Mouse (Mus musculus) ovary, adult 18-20 months (tissue): ENCODE results near the gene Gckr.

Experiments
- DNase-seq: peaks from one replicate; pipeline ENCODE4 v3.0.0; 2022; ENCODE audit warnings: low spot score, mixed read lengths

The Gckr gene

DNA sequence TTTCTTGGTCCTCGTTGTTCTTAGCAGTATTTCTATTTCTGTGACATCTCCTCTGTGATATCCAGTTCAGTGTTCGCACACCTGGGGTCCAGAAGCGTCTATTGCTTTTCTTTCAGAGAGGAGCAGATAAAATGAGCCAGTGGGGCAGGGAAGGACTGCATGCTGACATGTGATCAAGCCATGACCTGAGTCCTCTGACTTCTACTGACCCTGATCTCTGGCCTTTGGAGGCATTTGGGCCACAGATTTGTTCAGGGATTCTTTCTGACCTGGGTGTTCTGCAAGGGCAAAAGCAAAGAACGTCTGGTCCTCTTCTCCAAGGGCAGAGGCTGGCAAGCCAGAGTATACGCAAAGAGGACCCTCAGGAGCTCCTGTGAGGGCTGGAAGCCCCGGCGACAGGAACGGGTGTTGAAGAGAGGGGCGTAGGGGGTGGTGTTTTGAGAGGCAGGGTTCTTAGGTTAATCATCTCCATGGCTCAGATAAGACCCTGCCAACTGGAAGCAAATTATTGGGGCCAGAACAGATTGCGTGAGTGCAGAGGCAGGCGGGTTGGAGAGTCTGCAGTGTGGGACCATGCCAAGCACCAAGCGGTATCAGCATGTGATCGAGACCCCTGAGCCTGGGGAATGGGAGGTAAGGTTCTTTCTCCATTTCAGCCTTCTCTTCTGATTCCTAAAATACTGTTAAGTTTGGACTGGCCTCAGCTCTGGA is at the start of gene Gckr:
TSS of gene Gckr (plus strand) at position 397 of the 711 bp plus-strand sequence.
- DNase-seq: no peak

DNA sequence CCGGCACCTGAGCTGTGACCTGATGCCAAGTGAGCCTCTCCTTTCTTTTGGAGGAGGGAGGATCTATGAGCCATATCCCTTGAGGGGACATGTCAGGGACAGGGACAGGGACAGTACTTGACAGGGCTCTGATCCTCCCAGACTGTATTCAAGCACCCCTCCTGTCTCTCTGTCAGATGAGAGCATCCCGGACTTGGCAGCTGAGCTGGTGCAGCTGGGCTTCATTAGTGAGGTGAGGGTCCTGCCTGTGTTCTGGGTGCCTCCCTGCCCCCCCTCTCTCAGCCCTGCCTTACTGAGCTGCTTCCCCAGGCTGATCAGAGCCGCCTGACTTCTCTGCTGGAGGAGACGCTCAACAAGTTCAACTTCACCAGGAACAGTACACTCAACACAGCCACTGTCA is 46.5 kb upstream of the Gckr start:
- no peak for DNase-seq

DNA sequence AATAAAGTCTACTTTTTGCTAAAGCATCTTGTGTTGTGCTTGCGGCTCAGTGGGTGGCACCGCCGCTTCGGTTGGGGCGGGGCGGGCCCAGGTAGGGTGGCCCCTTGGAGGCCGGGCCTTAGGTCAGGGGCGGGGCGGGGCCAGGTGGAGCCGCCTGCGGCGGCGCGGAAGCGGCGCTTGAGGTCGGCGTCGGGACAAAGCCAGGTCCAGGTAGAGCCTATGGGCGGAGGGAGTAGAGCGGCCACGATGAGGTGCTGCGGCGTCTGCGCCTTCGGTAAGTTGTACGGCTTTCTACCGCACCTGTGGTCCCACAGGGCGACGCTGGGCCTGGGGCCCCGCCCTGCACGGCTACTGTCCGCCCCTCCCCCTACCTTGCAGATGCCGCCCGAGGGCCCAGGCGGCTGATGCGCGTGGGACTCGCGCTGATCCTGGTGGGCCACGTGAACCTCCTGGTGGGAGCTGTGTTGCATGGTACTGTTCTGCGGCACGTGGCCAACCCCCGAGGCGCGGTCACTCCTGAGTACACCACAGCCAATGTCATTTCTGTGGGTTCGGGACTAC is 45.6 kb upstream of the Gckr start, which contains the start of gene Krtcap3:
TSS of gene Krtcap3 (plus strand) at position 151 of the 561 bp plus-strand sequence.
- no peak for DNase-seq

DNA sequence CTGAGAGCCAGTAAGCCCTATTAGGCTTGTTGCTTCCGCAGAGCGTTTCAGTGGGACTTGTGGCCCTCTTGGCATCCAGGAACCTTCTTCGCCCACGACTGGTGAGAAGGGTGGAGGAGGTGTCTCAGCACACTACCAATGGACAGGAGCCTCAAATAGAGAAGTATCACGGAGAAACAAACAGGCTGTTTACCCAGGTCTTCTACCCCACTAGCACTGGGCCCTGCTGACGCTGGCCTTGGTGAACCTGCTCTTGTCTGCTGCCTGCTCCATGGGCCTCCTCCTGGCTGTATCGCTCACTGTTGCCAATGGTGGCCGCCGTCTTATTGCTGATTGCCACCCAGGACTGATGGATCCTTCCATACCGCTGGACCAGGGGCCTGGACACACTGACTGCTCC is 45.1 kb upstream of the Gckr start:
- no peak for DNase-seq

DNA sequence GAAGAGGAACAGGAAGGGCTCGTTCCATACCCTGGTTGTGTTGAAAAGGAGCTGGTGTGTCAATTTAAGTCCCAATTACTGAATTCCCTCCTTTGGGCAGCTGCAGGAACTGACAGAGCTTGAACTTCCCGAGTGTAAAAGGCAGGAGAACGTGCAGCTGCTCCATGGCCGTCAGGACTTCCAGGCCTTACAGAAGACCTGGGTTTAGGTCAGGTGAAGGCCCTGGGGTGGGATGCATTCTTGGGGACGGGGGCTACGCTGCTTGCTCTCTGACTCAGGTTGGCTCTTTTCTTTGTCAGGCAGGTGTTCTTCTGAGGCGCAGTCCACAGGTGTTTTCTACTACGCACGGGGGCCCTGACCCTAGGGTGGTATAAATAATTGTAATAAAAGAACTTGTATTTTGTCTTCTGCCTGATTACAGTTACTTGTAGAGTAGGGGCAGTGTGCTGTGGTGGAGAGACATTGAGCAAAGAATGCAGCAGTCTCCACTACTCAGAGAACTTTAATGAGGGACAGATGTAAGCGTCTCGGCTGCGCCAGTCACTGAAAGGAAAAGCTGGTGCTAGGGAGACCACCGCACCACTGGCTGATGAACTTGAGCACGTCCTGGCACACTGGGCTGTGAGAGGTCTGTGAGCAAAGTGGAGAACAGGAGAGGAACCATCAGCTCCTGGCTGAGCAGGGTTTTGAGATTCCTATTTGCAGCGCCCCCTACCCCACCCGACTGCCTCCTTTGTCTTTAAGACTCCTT is 44.3 kb upstream of the Gckr start:
- no peak for DNase-seq

DNA sequence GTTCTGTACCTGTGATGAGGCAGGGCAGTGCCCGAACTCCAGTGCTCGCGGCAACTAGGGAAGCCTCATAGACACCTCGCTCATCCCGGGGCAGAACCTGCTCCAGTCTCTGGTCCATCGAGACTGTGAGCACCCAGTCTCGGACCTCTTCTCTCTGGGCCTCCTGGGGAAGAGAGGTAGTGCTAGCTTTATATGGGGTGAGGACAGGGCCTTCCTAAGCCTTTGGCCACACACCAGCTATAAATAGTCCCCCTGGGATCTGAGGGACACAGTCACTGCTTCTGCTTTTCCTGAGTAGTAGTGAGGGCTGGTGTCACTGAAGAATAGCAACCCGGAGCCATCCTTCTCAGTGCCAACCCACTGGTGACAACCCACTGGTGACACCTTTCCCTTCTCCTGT is 43.4 kb upstream of the Gckr start:
- no peak for DNase-seq

DNA sequence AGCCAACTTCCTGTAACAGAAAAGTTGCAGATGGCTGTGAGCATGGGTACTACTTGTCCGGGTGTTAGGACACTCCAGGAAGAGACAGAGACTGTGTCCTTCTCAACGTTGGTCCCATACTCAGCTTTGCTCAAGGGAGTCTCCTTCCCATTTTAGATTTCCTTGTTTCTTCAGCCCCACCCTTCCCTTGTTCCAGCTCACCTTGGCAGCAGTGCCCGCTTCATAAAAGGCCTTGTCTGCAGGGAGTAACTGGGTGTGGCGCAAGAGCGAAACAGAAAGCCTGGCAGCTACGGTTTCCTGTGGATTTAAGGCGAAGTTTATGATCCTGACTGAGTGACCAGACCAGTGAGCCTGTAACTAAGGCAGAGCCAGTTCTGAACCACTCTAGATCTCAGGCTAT is 42.8 kb upstream of the Gckr start:
- DNase-seq: no peak

DNA sequence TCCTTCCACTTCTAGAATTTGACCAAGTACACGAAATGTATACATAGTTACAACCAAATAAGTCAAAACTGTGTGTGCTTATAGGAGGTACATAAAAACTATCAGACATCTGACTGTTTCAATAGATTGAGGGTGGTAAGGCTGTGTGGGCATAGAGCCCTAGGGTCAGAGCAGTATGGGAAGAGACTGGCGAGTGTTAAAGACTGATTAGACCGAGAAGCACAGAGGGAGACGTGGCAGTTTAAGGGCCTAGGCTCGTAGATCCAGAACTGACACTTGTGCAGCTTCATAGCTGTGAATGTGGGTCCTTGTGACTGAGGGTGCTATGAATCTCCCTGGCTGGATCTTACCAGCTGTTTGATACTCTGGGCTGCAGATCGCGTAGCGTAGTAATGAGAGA is 42.3 kb upstream of the Gckr start:
- no peak for DNase-seq

DNA sequence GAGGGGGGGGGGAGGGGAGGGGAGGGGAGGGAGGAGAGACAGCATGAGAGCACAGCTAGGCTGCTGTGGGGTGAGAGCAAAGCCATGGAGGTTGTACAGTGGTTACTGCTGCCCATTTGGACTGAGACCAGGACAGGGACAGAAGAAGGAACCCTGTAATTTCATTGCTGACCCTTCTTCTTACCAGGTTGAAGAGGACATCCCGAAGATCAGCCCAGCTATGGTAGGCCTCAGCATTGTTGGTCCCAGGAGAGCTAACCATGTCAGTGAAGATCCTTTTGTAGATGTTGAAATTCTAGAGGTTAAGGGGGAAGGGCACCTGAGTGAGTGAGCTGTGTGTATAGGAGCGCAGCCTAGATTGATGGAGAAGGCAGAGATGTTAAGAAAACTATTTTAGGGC is 41.9 kb upstream of the Gckr start:
- no peak for DNase-seq

DNA sequence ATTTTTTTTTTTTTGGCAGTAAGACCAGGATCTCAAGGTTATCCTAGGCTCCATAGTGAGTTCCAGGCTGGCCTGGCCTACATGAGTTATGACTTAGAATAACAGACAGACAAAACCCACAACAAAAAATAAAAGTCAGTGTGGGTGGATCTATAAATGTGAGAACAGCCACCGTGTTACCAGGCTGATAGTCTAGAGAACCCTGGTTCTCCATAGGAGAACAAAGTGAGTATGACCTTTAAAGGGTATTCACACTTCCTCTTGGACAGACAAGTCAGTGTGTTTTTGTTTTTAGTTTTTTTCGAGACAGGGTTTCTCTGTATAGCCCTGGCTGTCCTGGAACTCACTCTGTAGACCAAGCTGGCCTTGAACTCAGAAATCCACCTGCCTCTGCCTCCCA is 41.3 kb upstream of the Gckr start:
- no peak for DNase-seq

DNA sequence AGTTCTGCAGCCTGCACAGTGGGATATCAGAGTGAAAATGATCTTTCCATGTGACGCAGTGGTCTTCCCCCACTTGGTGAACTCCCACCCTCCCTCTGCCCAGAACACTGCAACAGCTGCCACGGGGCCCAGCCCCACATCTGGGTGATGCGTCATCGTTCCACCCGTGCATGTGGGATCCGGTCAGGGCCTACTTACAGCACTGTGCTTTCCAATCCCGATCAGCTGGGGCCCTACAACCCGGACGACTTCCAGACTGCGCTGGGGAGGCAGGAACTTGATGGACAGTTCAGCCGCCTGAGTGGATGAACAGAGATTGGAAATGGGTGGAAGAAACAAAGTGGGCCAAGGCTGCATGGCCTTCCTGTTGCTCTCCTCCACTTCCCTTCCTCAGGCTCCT is 39.6 kb upstream of the Gckr start:
- DNase-seq: no peak

DNA sequence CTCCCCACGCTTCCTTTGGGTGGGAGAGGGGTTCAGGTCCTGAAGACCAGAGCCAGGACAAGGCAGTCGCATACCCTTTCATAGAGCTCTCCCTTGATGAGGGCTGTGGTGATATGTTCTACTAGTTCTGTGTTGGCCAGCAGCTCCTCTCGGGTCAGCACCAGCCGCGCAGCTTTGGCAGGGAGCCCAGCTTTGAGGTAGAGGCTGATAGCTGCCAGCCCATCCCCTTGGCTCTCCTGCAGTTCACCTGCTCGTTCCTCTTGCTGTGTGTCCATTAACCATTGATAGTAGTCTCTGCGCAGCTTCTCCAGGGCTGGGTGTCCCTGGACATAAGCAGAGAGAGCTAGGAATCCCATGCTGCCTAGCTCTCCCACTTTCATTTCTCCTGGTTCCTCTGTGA is 31.1 kb upstream of the Gckr start:
- no peak for DNase-seq

DNA sequence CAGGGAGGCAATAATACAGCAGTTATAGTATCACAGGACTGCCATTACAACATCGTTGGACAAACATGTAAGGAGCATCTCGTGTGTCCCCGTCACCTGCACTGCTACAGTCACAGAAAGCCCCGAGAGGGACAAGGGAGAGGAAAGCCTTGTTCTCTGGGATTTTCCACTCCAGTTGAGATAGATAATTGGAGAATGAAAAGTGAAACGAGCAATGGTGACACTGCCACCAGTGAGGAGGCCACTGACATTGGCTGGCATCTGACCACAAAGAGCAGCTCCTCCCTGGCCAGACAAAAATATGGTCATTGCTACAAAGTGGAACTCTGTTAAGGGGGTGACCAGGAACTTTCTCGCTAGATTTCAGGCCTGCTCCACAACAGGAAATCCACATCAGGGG is 29.6 kb upstream of the Gckr start:
- no peak for DNase-seq

DNA sequence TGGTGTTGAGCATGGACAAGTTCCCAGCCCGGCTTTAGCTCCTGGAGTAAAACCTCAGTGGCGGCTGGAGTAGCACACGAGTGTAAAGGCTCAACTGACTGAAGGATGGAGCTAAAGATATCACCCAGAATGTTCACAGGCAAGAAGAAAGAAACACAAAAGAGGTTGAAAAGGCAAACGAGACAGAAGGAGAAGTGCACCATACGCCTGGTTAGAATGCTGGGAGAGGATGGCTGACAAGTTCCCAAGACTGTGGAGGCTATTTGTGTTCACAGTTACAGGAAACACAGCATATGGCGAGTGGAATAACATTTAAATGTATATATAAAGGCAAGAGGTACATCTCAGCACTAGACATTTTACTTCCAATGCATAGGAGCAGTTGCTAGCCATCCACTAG is 24.2 kb upstream of the Gckr start:
- no peak for DNase-seq

DNA sequence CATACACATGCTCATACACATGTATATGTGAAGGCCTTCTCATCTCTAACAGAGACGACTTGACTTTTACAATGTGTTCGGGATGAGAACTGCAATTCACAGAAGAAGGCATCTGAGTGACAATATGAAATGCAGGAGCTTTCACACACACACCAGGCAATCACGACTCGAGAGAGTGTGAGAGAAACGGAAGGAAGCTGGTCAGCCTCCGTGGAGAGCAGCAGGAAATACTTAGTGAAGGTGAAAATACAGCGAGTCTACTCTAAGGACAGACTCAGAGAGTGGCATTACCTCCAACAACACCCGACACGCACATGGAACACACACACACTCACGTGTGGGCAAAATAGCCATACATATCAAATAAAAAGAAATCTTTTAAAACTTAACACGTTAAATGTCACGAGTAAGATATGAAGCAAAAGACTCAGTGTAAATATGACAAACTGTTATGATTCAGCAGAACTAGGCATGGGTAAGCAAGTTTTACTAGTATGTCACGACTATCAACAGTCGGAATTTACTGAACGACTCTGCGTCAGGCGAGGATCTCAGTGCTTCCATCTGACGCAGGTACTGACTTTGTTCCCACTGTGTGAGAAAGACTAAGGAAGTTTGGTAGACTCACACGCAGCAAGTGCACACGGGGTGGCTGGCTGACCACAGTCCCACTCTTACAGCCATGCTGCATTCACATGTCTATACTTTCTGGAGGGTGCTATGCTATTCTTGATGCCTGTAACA is 17.8 kb upstream of the Gckr start:
- no peak for DNase-seq

DNA sequence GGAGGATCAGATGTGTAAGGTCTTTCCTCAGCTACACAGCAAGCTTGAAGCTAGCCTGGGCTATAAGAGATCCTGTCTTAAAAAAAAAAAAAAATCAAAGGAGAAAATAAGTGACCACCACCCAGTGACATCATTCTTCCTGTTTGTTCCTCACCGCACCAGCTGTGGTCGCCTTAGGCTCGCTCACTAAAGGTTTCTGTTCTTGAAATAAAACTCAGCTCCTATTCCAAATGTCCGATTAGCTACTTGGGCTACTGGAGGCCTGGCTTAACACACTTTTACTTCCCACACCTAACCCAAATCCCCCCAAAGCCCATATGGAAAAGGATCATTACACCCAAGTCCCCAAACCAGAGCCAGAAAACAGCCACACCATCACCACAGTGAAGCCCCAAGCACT is 9.0 kb upstream of the Gckr start:
- no peak for DNase-seq

DNA sequence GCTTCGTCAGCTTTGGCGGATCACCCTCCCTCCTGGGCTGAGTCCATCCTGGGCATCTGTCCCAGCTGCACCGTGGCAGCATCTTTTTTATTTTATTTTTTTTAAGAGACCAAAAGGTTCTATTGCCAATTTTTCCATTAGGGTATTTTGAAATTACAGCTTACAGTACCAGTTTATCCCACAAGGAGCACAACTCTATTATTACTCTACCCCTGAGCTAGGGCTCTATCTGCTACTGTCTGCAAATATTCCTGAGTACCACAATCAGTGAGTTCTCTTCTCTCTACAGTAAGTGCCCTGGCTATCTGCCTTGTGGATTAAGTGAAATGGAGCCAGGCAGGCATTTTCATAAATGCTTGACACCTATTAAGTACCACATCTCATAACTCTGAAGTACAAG is 8.6 kb upstream of the Gckr start:
- no peak for DNase-seq

DNA sequence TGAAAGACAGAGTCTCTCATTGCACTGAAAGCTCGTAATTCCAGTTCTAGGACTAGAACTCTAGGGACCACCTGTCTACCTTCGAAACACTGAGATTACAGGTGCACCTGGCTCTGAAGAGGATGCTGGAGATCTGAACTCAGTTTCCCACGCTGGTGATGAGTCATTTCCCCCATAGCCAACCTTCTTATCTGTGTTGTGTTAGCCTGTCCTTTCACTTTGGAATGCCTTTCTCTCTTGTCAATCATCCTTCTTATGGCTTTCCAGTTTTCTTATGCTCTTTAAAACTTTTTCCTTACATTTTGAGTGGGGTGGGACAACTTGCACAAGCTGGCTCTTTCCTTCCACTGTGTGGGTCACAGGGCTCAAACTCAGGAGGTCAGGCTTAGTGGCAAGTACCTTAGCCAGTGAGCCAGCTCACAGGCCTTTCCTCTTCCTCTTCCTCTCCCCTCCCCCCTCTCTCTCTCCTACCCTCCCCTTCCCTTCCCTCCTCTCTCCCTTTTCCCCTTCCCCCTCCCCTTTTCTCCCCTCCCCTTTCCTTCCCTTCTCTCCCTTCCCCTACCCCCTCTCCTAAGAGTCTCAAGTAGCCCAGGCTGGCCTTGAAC is 7.5 kb upstream of the Gckr start:
- DNase-seq: no peak

DNA sequence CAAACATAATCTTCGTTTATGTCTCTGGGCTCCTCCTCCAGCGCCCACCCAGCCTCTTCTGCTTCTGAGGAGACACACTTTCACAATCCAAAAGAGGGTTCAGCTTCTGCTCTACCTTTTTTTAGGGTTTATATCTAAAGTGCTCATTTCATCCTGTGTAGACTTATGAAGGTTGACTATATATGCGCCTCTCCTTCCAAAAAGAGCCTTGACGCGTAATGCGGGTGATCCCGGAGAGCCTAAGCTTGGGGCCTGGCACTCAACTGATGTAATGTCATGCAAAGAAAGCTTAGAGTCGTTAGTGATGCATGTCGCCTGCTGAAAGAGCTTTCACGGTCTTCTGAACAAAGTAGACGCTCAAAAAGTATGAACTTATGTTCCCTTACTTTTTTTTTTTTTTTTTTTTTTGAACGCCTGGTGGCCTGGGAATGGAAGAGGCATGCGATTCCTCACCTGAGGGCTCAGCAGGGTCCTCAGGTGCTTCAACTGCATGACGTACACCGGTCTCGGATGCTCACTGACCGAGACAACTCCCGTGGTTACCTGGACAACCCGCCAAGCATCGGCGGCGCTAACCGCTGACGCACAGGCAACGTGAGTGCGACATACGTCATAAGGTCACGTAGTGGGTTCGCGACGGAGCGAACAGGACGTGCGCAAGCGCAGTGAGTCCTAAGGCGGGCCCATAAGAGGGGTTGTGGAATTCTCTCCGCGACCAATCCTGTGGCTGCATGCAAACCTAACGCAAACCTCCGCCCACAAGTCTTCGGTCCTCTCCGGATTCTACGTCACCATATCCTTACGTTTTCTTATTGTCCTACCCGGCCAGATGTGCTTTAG is 6.5 kb upstream of the Gckr start, which contains the start of gene Ift172:
TSS of gene Ift172 (minus strand) at position 596 of the 840 bp plus-strand sequence.
- DNase-seq: peak; percentile 96

DNA sequence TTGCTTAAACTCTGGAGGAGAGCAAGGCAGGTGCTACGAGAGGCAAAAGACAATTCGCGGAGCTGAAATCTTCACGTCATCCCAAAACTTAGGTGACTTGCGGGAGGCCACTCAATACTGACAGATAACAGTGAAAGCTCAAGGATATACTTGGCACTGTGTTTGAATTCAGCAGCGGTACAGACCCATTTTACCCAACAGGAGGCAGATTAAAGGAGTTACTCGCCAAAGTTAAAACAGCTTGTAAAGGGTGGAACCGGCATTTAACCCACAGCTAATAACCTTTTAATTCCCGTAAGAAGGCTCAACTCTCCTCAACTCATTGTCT is 5.9 kb upstream of the Gckr start:
- DNase-seq: no peak

DNA sequence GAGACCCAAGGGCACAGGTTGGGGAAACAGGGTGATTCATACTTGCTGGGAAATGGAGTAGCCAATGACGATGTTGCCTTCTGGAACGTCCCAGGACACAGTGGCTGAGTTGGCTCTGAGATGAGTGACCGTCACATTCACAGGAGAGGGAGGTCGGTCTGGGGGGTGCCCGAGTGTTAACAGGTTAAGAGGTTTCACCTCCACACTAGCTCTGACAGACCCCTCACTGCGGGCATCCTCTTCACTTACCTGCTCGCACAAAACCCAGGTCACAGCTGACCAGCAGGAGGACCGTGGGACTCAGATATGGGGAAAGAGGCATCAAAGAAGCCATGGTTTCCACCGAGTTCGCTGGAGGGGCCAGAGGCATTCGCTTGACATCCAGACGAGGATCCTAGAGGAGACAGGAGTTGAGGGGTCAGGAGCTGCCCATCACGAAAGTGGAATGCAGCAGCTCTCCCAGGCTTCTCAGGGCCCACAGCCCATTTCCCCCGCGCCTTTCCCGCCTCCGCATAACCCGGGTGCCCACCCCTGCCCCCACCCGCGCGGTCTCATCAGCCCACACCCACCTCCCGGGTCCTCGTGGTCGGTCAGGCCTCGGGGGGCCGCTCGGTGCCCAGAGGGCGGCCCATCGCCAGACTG is 2.2 kb upstream of the Gckr start:
- DNase-seq: no peak
